Mouse (Mus musculus): ENCODE data around the gene Arfgap1. TPM values are rescaled to one million over a fixed set of nuclear protein-coding genes. Genes with fewer than 3 reads are reported as not detected.

Gene Arfgap1
- total RNA-seq, 1 experiment from 2014 or later = 27.6 TPM

DNA sequence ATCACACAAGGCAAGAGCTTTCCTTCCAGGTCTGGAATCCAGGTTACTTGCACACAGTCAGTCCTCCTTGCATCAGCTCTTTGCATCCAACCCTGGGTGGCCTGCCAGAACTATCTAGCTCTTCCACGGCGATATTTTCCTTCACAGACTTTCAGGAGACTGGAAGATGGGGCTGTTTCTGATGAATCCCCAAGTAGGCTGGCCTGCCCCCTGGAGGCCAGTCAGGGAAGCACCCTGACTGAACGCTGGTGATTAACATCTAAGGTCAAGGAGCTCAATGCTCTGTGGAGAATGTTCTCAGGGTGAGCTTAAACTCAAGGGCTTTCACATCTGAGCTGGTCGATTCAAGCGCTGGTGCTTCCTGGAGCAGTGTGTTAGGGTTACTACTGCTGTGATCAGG is 3.1 kb upstream of the Arfgap1 start:
- peak; percentile 52 to 61 for ATAC-seq (replicated peaks in 1 of 2; ENCODE audit: insufficient read depth in 1 of 2, low FRiP score in 2 of 2, low TSS enrichment in 1 of 2, low read depth in 1 of 2, poor library complexity in 2 of 2, severe bottlenecking in 2 of 2)

- ATAC-seq (replicated peaks in 1 of 2; ENCODE audit: insufficient read depth in 1 of 2, low FRiP score in 2 of 2, low TSS enrichment in 1 of 2, low read depth in 1 of 2, poor library complexity in 2 of 2, severe bottlenecking in 2 of 2) = peak; percentile 26 to 68; a peak in 3 of 4 replicates
These were observed 738 bp upstream of the Arfgap1 start for GRCm38 (mm10) chr2:180966092-180966882.

DNA sequence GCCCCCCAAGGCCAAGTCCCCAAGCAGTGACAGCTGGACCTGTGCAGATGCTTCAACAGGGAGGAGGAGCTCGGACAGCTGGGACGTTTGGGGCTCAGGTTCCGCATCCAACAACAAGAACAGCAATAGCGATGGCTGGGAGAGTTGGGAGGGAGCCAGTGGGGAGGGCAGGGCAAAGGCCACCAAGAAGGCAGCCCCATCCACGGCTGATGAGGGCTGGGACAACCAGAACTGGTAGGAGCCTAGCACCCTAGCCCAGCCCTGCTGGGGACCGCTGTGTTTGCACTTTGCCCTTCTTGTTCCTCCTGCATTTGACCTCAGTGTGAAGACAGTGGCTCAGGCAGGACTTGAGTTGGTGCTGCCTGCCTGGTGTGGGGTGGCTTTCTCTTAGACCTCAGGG is 14.1 kb downstream of the Arfgap1 start:
- ATAC-seq (replicated peaks in 1 of 2; ENCODE audit: insufficient read depth in 1 of 2, low FRiP score in 2 of 2, low TSS enrichment in 1 of 2, low read depth in 1 of 2, poor library complexity in 2 of 2, severe bottlenecking in 2 of 2) = no peak

GRCm38 (mm10) chr2:180985635-180986034 is 18.6 kb downstream of the Arfgap1 start:
- no peak; a peak in 1 of 4 replicates for ATAC-seq (replicated peaks in 1 of 2; ENCODE audit: insufficient read depth in 1 of 2, low FRiP score in 2 of 2, low TSS enrichment in 1 of 2, low read depth in 1 of 2, poor library complexity in 2 of 2, severe bottlenecking in 2 of 2)

- no peak for ATAC-seq (replicated peaks in 1 of 2; ENCODE audit: insufficient read depth in 1 of 2, low FRiP score in 2 of 2, low TSS enrichment in 1 of 2, low read depth in 1 of 2, poor library complexity in 2 of 2, severe bottlenecking in 2 of 2)
These were observed 19.4 kb downstream of the Arfgap1 start, which contains the start of gene Col20a1 for GRCm38 (mm10) chr2:180986449-180986848. Col20a1 (plus strand) TSS chr2:180986535.

- no peak for ATAC-seq (replicated peaks in 1 of 2; ENCODE audit: insufficient read depth in 1 of 2, low FRiP score in 2 of 2, low TSS enrichment in 1 of 2, low read depth in 1 of 2, poor library complexity in 2 of 2, severe bottlenecking in 2 of 2)
These were observed 20.0 kb downstream of the Arfgap1 start for GRCm38 (mm10) chr2:180987001-180987400.

GRCm38 (mm10) chr2:180987432-180988030 is 20.5 kb downstream of the Arfgap1 start:
- no peak for ATAC-seq (replicated peaks in 1 of 2; ENCODE audit: insufficient read depth in 1 of 2, low FRiP score in 2 of 2, low TSS enrichment in 1 of 2, low read depth in 1 of 2, poor library complexity in 2 of 2, severe bottlenecking in 2 of 2)

DNA sequence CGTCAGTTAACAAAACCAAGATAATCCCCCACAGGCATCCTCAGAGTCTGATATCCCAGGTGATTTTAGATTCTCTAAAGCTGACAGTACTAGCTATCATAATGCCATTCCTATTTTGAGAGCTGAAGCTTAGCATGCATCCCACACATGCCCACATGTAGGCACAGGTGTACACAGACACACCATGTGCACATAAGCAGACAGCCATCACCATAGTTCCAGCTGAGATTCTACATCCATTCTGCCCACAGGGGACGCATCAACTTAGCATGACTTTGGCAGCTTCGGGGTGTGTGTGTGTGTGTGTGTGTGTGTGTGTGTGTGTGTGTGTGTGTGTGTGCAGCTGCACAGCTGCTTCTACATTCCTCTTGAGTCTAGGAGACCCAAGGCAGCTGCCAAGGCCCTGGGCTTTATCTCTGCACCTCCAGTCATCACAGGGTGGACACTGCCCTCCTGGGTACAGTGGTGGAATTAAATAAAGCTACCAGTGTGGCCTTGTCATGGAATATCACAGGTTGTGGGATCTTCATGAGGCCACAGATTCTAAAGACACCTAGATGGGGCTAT is 21.4 kb downstream of the Arfgap1 start:
- ATAC-seq (replicated peaks in 1 of 2; ENCODE audit: insufficient read depth in 1 of 2, low FRiP score in 2 of 2, low TSS enrichment in 1 of 2, low read depth in 1 of 2, poor library complexity in 2 of 2, severe bottlenecking in 2 of 2) = no peak

GRCm38 (mm10) chr2:180988948-180989347 is 21.9 kb downstream of the Arfgap1 start:
- ATAC-seq (replicated peaks in 1 of 2; ENCODE audit: insufficient read depth in 1 of 2, low FRiP score in 2 of 2, low TSS enrichment in 1 of 2, low read depth in 1 of 2, poor library complexity in 2 of 2, severe bottlenecking in 2 of 2) = no peak

DNA sequence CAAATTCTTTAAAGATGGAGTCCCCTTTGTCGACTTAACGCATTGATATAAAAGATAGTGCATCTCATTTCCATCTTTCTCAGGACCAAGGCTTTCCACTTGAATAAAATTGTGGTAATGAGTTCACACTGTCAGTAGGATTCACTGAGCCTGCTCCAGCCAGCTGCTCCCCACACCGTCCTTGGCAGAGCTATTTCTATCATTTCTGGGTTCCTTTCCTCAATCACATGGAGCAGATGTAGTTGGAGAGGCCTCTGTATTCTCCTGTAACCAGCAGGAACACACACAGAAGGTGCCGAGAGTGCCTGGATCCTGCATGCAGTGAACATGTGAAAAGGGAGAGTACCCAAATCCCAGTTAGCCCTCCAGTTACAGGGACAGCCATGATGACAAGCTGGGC is 23.3 kb downstream of the Arfgap1 start:
- no peak for ATAC-seq (replicated peaks in 1 of 2; ENCODE audit: insufficient read depth in 1 of 2, low FRiP score in 2 of 2, low TSS enrichment in 1 of 2, low read depth in 1 of 2, poor library complexity in 2 of 2, severe bottlenecking in 2 of 2)

GRCm38 (mm10) chr2:180994360-180994759 is 27.3 kb downstream of the Arfgap1 start:
- no peak for ATAC-seq (replicated peaks in 1 of 2; ENCODE audit: insufficient read depth in 1 of 2, low FRiP score in 2 of 2, low TSS enrichment in 1 of 2, low read depth in 1 of 2, poor library complexity in 2 of 2, severe bottlenecking in 2 of 2)

- ATAC-seq (replicated peaks in 1 of 2; ENCODE audit: insufficient read depth in 1 of 2, low FRiP score in 2 of 2, low TSS enrichment in 1 of 2, low read depth in 1 of 2, poor library complexity in 2 of 2, severe bottlenecking in 2 of 2) = no peak
These were observed 28.4 kb downstream of the Arfgap1 start for GRCm38 (mm10) chr2:180995457-180995856.

DNA sequence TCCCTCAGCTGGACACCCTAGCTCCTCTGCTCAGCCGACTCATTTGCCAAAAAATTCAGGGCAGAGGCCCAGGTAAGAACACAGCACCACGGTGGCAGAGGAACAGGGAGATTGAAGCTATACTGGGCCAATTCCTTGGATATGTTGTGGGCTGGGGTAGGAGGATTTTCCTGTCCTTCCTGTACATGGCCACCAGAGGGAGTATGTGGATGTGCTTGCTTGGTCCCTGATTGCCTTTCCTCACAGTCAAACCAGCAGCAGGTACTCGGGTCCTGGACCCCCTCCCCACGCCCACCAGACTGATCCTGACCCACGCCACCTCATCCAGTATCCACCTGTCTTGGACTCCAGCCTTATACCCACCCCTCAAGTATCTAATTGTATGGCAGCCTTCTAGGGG is 29.4 kb downstream of the Arfgap1 start:
- peak; percentile 62 to 65; a peak in 3 of 4 replicates for ATAC-seq (replicated peaks in 1 of 2; ENCODE audit: insufficient read depth in 1 of 2, low FRiP score in 2 of 2, low TSS enrichment in 1 of 2, low read depth in 1 of 2, poor library complexity in 2 of 2, severe bottlenecking in 2 of 2)

- ATAC-seq (replicated peaks in 1 of 2; ENCODE audit: insufficient read depth in 1 of 2, low FRiP score in 2 of 2, low TSS enrichment in 1 of 2, low read depth in 1 of 2, poor library complexity in 2 of 2, severe bottlenecking in 2 of 2) = no peak
These were observed 29.9 kb downstream of the Arfgap1 start for GRCm38 (mm10) chr2:180996905-180997304.

DNA sequence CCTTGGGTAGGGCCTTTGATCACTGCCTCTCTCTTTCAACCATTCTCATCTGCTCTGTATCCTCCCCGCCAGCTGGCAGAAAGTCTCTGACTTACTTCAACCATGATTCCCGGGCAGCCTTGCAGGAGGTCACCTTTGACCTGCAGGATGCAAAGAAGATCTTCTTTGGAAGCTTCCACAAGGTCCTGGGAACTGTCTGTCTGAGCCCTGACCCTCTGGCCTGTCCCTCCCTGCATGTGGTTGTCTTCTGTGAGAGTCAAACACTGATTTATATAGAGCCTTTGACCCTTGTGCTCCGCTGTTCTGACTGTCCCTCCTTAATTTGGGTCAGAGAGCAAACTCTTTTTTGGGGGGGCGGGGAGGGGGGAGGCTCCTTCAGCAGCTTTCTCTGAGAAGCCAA is 40.0 kb downstream of the Arfgap1 start:
- no peak for ATAC-seq (replicated peaks in 1 of 2; ENCODE audit: insufficient read depth in 1 of 2, low FRiP score in 2 of 2, low TSS enrichment in 1 of 2, low read depth in 1 of 2, poor library complexity in 2 of 2, severe bottlenecking in 2 of 2)

GRCm38 (mm10) chr2:181008339-181008738 is 41.3 kb downstream of the Arfgap1 start:
- no peak for ATAC-seq (replicated peaks in 1 of 2; ENCODE audit: insufficient read depth in 1 of 2, low FRiP score in 2 of 2, low TSS enrichment in 1 of 2, low read depth in 1 of 2, poor library complexity in 2 of 2, severe bottlenecking in 2 of 2)

GRCm38 (mm10) chr2:181031406-181031934 is 64.4 kb downstream of the Arfgap1 start:
- ATAC-seq (replicated peaks in 1 of 2; ENCODE audit: insufficient read depth in 1 of 2, low FRiP score in 2 of 2, low TSS enrichment in 1 of 2, low read depth in 1 of 2, poor library complexity in 2 of 2, severe bottlenecking in 2 of 2) = no peak
